Mouse (Mus musculus) retina, adult 2 months (tissue): ENCODE measurements at regions not wholly inside any gene's neighbourhood (a gene's known extent, or its start where the extent isn't known, plus 50 kb on each side); places are given as distances from the start of the nearest gene placed in this dataset.

Source experiments
- DNase-seq: peaks from one replicate; pipeline ENCODE4 v3.0.0-alpha.2; 2012; ENCODE audit warnings: low read depth, low spot score

- no peak for DNase-seq
Observed at GRCm38 (mm10) chr15:60111046-60111445, 94.6 kb upstream of the 4933412E24Rik start.

- no peak for DNase-seq
Observed at GRCm38 (mm10) chr15:60104126-60104525, 87.7 kb upstream of the 4933412E24Rik start.

- no peak for DNase-seq
Observed at GRCm38 (mm10) chr15:60101485-60102280, 85.3 kb upstream of the 4933412E24Rik start.

DNA sequence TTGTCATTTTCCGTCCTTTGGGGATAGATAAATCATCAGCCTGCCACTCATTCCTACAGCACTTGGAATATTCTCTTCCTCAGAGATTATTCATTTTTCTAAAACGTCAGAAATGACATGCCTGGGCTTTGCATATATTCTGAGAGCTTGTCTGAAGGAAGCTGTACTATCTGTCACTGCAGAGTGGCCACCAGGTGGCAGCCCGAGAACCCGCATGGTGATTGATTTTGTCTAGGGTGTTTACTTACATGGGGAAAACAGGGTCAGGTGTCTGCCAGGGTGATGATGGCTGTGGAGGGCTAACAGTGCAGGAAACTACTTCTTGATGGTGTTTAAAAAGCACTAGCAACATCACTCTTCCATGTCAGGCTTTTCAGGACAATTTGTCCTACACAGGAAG is 80.7 kb upstream of the 4933412E24Rik start:
- DNase-seq: peak; percentile 18

DNA sequence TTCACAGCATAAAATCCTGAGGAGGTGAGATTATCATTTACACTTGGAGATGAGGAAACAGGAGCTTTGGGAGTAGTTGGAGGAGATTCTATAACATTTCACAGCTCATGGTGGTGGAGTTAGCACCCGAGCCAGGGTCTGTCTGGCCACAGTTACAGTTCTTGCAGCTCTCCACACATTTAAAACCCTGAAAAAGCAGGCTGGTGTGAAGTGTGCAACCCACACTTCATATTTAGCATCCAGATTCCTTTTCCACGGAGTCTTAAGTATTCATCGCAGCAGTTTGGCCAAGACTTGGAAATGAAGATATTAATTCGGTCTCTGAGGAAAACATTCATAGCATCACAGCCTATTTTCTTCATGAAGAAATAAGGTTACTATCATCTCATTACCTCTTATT is 79.7 kb upstream of the 4933412E24Rik start:
- DNase-seq: no peak

GRCm38 (mm10) chr15:60089921-60090320 is 73.5 kb upstream of the 4933412E24Rik start:
- no peak for DNase-seq

DNA sequence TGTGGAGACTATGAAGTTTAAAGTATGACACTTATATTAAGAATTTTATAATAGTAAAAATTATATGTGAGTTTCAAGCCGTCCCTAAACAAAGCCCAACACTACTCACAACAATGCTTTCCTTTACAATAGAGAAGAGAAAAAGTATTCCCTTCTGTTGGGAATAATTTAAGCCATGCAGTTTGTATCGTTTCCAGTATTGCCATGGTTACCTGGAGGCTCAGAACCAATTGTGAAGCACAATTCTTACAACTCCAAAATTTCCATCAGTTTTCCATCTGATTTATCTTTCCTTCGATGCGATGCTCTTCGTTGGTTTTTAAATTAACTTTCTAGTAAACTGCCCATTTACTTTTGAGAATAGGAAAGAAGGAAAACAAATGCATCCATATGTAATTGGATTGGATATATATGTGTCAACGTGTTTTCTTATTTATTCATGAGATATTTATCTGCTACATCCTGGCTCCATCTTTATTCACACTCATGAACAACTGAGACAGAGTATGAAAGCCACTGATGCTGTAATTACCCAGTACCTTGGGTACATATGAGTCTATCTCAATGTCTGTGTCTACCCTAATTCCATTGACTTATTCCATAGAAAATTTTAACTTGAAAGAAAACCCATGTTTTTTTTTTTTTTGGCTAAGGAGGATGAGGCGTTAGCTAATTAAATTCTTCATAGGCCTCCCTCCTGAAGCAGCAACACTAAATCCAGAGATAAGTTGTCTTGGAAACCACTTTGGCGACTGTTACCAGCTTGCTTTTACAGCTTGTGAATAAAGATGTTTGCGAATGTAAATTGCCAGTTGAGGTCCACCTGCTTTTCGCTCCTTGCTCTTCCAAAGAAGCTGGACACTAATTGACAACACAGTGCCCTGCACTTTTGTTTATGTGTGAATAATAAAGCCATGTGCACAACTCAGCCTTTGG is 72.8 kb upstream of the 4933412E24Rik start:
- DNase-seq: no peak
